Mouse (Mus musculus): ENCODE data around the gene Ttc39b. TPM values are rescaled to one million over a fixed set of nuclear protein-coding genes. Genes with fewer than 3 reads are reported as not detected.

Gene Ttc39b
- total and polyA plus RNA-seq, 3 experiments = 0.49 TPM; not detected in 2

GRCm38 (mm10) chr4:83301713-83302112, 22.3 kb downstream of the Ttc39b start:
- no peak for ATAC-seq (ENCODE audit: extremely low read depth, insufficient number of reproducible peaks, low FRiP score, poor library complexity, severe bottlenecking)
- no peaks in the 10 kb centered on the region for H3K4me1 ChIP-seq (ENCODE audit: insufficient read depth, low read depth, low read length)
- H3K4me3 ChIP-seq (ENCODE audit: low read depth, low read length) = no peak overlapping the region
- H3K27me3 ChIP-seq (ENCODE audit: insufficient read depth, low read length) = no peaks in the 10 kb centered on the region
- TF ChIP-seq GATA1 (IDR thresholded peaks at IDR 0.05; ENCODE audit: borderline replicate concordance, low read length) = no peak
- no peak for TF ChIP-seq GATA2 (IDR thresholded peaks at IDR 0.05; ENCODE audit: borderline replicate concordance, low read depth, low read length)
- TF ChIP-seq TAL1 (conservative IDR thresholded peaks at IDR 0.05; ENCODE audit: low read depth, low read length) = no peak
- no peak for TF ChIP-seq POLR2AphosphoS5 (IDR thresholded peaks at IDR 0.05; ENCODE audit: insufficient replicate concordance, low read depth, low read length)
- TF ChIP-seq CTCF (IDR thresholded peaks at IDR 0.05; ENCODE audit: low read depth, low read length) = no peak
- no peaks in the 10 kb centered on the region for H3K36me3 ChIP-seq (replicated peaks)
- DNase-seq (ENCODE audit: low spot score) = no peak
- peaks cover 34% of the 10 kb centered on the region for H3K9me3 ChIP-seq (replicated peaks)

- no peaks in the 10 kb centered on the region for H3K4me1 ChIP-seq (ENCODE audit: insufficient read depth, low read depth, low read length)
- ATAC-seq (ENCODE audit: extremely low read depth, insufficient number of reproducible peaks, low FRiP score, poor library complexity, severe bottlenecking) = no peak
These were observed 39.2 kb downstream of the Ttc39b start for GRCm38 (mm10) chr4:83284768-83285350.

GRCm38 (mm10) chr4:83283973-83284767, 39.9 kb downstream of the Ttc39b start:
- no peak for TF ChIP-seq CTCF (IDR thresholded peaks at IDR 0.05; ENCODE audit: low read depth, low read length)
- TF ChIP-seq GATA2 (IDR thresholded peaks at IDR 0.05; ENCODE audit: borderline replicate concordance, low read depth, low read length) = no peak
- TF ChIP-seq POLR2AphosphoS5 (IDR thresholded peaks at IDR 0.05; ENCODE audit: insufficient replicate concordance, low read depth, low read length) = no peak
- no peak for TF ChIP-seq GATA1 (IDR thresholded peaks at IDR 0.05; ENCODE audit: borderline replicate concordance, low read length)
- TF ChIP-seq TAL1 (conservative IDR thresholded peaks at IDR 0.05; ENCODE audit: low read depth, low read length) = no peak
- Histone ChIP-seq H3K4me1 (ENCODE audit: insufficient read depth, low read depth, low read length) (no peaks in the 10 kb centered on the region), H3K4me3 (ENCODE audit: low read depth, low read length) (no peak overlapping the region), H3K27me3 (ENCODE audit: insufficient read depth, low read length) (no peaks in the 10 kb centered on the region), H3K9me3 (replicated peaks) (peaks cover 34% of the 10 kb centered on the region), H3K36me3 (replicated peaks) (no peaks in the 10 kb centered on the region)
- no peak for DNase-seq (ENCODE audit: low spot score)
- ATAC-seq (ENCODE audit: extremely low read depth, insufficient number of reproducible peaks, low FRiP score, poor library complexity, severe bottlenecking) = no peak

More at GRCm38 (mm10) chr4:83284768-83285350, 39.2 kb downstream of the Ttc39b start:
- H3K36me3 ChIP-seq (replicated peaks) = no peaks in the 10 kb centered on the region
- TF ChIP-seq POLR2AphosphoS5 (IDR thresholded peaks at IDR 0.05; ENCODE audit: insufficient replicate concordance, low read depth, low read length) (no peak), TAL1 (conservative IDR thresholded peaks at IDR 0.05; ENCODE audit: low read depth, low read length) (no peak), CTCF (IDR thresholded peaks at IDR 0.05; ENCODE audit: low read depth, low read length) (no peak), GATA2 (IDR thresholded peaks at IDR 0.05; ENCODE audit: borderline replicate concordance, low read depth, low read length) (no peak), GATA1 (IDR thresholded peaks at IDR 0.05; ENCODE audit: borderline replicate concordance, low read length) (no peak)
- H3K4me3 ChIP-seq (ENCODE audit: low read depth, low read length) = no peak overlapping the region
- no peak for DNase-seq (ENCODE audit: low spot score)
- H3K9me3 ChIP-seq (replicated peaks) = peaks cover 35% of the 10 kb centered on the region
- H3K27me3 ChIP-seq (ENCODE audit: insufficient read depth, low read length) = no peaks in the 10 kb centered on the region

GRCm38 (mm10) chr4:83282424-83282823, 41.6 kb downstream of the Ttc39b start:
- H3K4me1 ChIP-seq (ENCODE audit: insufficient read depth, low read depth, low read length) = no peaks in the 10 kb centered on the region
- no peak overlapping the region for H3K4me3 ChIP-seq (ENCODE audit: low read depth, low read length)
- TF ChIP-seq GATA2 (IDR thresholded peaks at IDR 0.05; ENCODE audit: borderline replicate concordance, low read depth, low read length) = no peak
- TF ChIP-seq POLR2AphosphoS5 (IDR thresholded peaks at IDR 0.05; ENCODE audit: insufficient replicate concordance, low read depth, low read length) = no peak
- no peak for TF ChIP-seq CTCF (IDR thresholded peaks at IDR 0.05; ENCODE audit: low read depth, low read length)
- no peak for TF ChIP-seq TAL1 (conservative IDR thresholded peaks at IDR 0.05; ENCODE audit: low read depth, low read length)
- TF ChIP-seq GATA1 (IDR thresholded peaks at IDR 0.05; ENCODE audit: borderline replicate concordance, low read length) = no peak
- no peak for DNase-seq (ENCODE audit: low spot score)
- no peaks in the 10 kb centered on the region for H3K36me3 ChIP-seq (replicated peaks)
- H3K9me3 ChIP-seq (replicated peaks) = peaks cover 41% of the 10 kb centered on the region
- ATAC-seq (ENCODE audit: extremely low read depth, insufficient number of reproducible peaks, low FRiP score, poor library complexity, severe bottlenecking) = no peak
- no peaks in the 10 kb centered on the region for H3K27me3 ChIP-seq (ENCODE audit: insufficient read depth, low read length)

- TF ChIP-seq GATA1 (IDR thresholded peaks at IDR 0.05; ENCODE audit: borderline replicate concordance, low read length) (no peak), CTCF (IDR thresholded peaks at IDR 0.05; ENCODE audit: low read depth, low read length) (no peak), GATA2 (IDR thresholded peaks at IDR 0.05; ENCODE audit: borderline replicate concordance, low read depth, low read length) (no peak), TAL1 (conservative IDR thresholded peaks at IDR 0.05; ENCODE audit: low read depth, low read length) (no peak), POLR2AphosphoS5 (IDR thresholded peaks at IDR 0.05; ENCODE audit: insufficient replicate concordance, low read depth, low read length) (no peak)
- ATAC-seq (ENCODE audit: extremely low read depth, insufficient number of reproducible peaks, low FRiP score, poor library complexity, severe bottlenecking) = no peak
- H3K36me3 ChIP-seq (replicated peaks) = no peaks in the 10 kb centered on the region
- H3K4me3 ChIP-seq (ENCODE audit: low read depth, low read length) = no peak overlapping the region
- H3K9me3 ChIP-seq (replicated peaks) = peaks cover 44% of the 10 kb centered on the region
- H3K4me1 ChIP-seq (ENCODE audit: insufficient read depth, low read depth, low read length) = no peaks in the 10 kb centered on the region
- no peaks in the 10 kb centered on the region for H3K27me3 ChIP-seq (ENCODE audit: insufficient read depth, low read length)
- no peak for DNase-seq (ENCODE audit: low spot score)
These were observed 44.8 kb downstream of the Ttc39b start for GRCm38 (mm10) chr4:83279236-83279635.

GRCm38 (mm10) chr4:83274241-83274640, 49.8 kb downstream of the Ttc39b start:
- Histone ChIP-seq H3K4me1 (ENCODE audit: insufficient read depth, low read depth, low read length) (no peaks in the 10 kb centered on the region), H3K36me3 (replicated peaks) (no peaks in the 10 kb centered on the region), H3K27me3 (ENCODE audit: insufficient read depth, low read length) (no peaks in the 10 kb centered on the region), H3K4me3 (ENCODE audit: low read depth, low read length) (no peak overlapping the region), H3K9me3 (replicated peaks) (peaks cover 38% of the 10 kb centered on the region)
- no peak for ATAC-seq (ENCODE audit: extremely low read depth, insufficient number of reproducible peaks, low FRiP score, poor library complexity, severe bottlenecking)
- TF ChIP-seq GATA2 (IDR thresholded peaks at IDR 0.05; ENCODE audit: borderline replicate concordance, low read depth, low read length) (no peak), POLR2AphosphoS5 (IDR thresholded peaks at IDR 0.05; ENCODE audit: insufficient replicate concordance, low read depth, low read length) (no peak), GATA1 (IDR thresholded peaks at IDR 0.05; ENCODE audit: borderline replicate concordance, low read length) (no peak), TAL1 (conservative IDR thresholded peaks at IDR 0.05; ENCODE audit: low read depth, low read length) (no peak), CTCF (IDR thresholded peaks at IDR 0.05; ENCODE audit: low read depth, low read length) (no peak)
- no peak for DNase-seq (ENCODE audit: low spot score)

All from G1E (cell line).